Mouse (Mus musculus) liver, postnatal 0 days (tissue): Measurements from ENCODE around the gene Mrgprf. TPM values are rescaled to one million over a fixed set of nuclear protein-coding genes. Genes with fewer than 3 reads are reported as not detected.

Experiments used
- ATAC-seq: fragments of 200-750 bp; cut with Nextera tagmentation; 2 replicates; pipeline ENCODE4 v1.8.0; 2017; ENCODE audit warnings: mild to moderate bottlenecking, moderate library complexity
- DNase-seq: peaks from one replicate; pipeline ENCODE4 v3.0.0-alpha.2; 2016
- H3K27ac ChIP-seq: fragments of 300-500 bp; sonication (generic); 2 replicates; pipeline ENCODE4 v1.5.1; 2014; ENCODE audit warnings: antibody characterized with exemption, moderate library complexity, mild to moderate bottlenecking, low read depth
- H3K27me3 ChIP-seq: fragments of 300-500 bp; sonication (generic); 2 replicates; pipeline ENCODE4 v1.6.1; 2014; ENCODE audit warnings: low read length, control low read depth, mixed read lengths; ENCODE audit not compliant: insufficient read depth
- H3K36me3 ChIP-seq: fragments of 300-500 bp; sonication (generic); replicated peaks from 2 replicates; pipeline ENCODE4 v1.6.1; 2014; ENCODE audit warnings: mild to moderate bottlenecking, control low read depth, low read length, moderate library complexity, mixed read lengths; ENCODE audit not compliant: insufficient read depth
- H3K4me1 ChIP-seq: fragments of 300-500 bp; sonication (generic); 2 replicates; pipeline ENCODE4 v1.6.1; 2014; ENCODE audit warnings: antibody characterized with exemption, mild to moderate bottlenecking, control low read depth; ENCODE audit not compliant: insufficient read depth
- H3K4me2 ChIP-seq: fragments of 300-500 bp; sonication (generic); 2 replicates; pipeline ENCODE4 v1.6.1; 2014; ENCODE audit warnings: low read depth, mild to moderate bottlenecking, low read length, moderate library complexity, mixed read lengths
- H3K4me3 ChIP-seq: fragments of 300-500 bp; sonication (generic); 2 replicates; pipeline ENCODE4 v1.5.1; 2014; ENCODE audit warnings: low read depth, low read length
- H3K9ac ChIP-seq: fragments of 300-500 bp; sonication (generic); replicated peaks from 2 replicates; pipeline ENCODE4 v1.6.1; 2014; ENCODE audit warnings: mild to moderate bottlenecking, moderate library complexity
- H3K9me3 ChIP-seq: fragments of 300-500 bp; sonication (generic); 2 replicates; pipeline ENCODE4 v1.6.1; 2016; ENCODE audit warnings: mild to moderate bottlenecking, control low read depth, low read length, mixed read lengths
- CTCF ChIP-seq: sonication (generic); IDR thresholded peaks from 2 replicates; pipeline ENCODE4 v1.5.1; 2016; ENCODE audit warnings: antibody characterized with exemption, low read depth
- EP300 ChIP-seq: IDR thresholded peaks from 2 replicates; pipeline ENCODE4 v1.6.1; 2016; ENCODE audit warnings: antibody characterized with exemption, low read depth, mild to moderate bottlenecking
- WGBS: fragments of 180-500 bp; shearing (Covaris S2); extraction: QIAGEN DNeasy Blood & Tissue Kit; methylation state at CpG from one replicate; pipeline ENCODE4 v1.1.7; 2014; ENCODE audit not compliant: insufficient replicate concordance; 5-methylcytosine and 5-hydroxymethylcytosine counted together
- polyA plus RNA-seq: library from polyadenylated mRNA; unstranded; fragments of >200 nt; fragmentation: Nextera tagmentation; extraction: Ambion mirVana; gene quantifications from 2 replicates; pipeline ENCODE4 v1.2.1, GENCODE M21; 2015

The Mrgprf gene
- polyA plus RNA-seq, 1 experiment from 2014 or later: 0.16 TPM

- H3K4me1 ChIP-seq: no peaks in the 10 kb centered on the region
- no peak for DNase-seq
- H3K27ac ChIP-seq: no peak overlapping the region
- ATAC-seq: no peak
- TF ChIP-seq CTCF (no peak), EP300 (no peak)
- no peak overlapping the region for H3K9ac ChIP-seq
- H3K27me3 ChIP-seq: no peaks in the 10 kb centered on the region
- WGBS: 60% methylated on average over 3 of the region's 3 CpGs
- no peak overlapping the region for H3K4me2 ChIP-seq
- no peaks in the 10 kb centered on the region for H3K36me3 ChIP-seq
- H3K4me3 ChIP-seq: no peak overlapping the region
- no peaks in the 10 kb centered on the region for H3K9me3 ChIP-seq
These were observed 11.5 kb downstream of the Mrgprf start for GRCm38 (mm10) chr7:145312137-145312536.

- ATAC-seq: no peak
- 84% methylated on average over 6 of the region's 6 CpGs for WGBS
These were observed 14.3 kb downstream of the Mrgprf start, which contains the start of gene Mrgprd for GRCm38 (mm10) chr7:145314785-145315411. TSS of gene Mrgprd (plus strand) at chr7:145314835.

GRCm38 (mm10) chr7:145317522-145317921 is 16.9 kb downstream of the Mrgprf start:
- TF ChIP-seq CTCF (no peak), EP300 (no peak)
- no peak for ATAC-seq
- DNase-seq: no peak

More at GRCm38 (mm10) chr7:145314785-145315411, 14.3 kb downstream of the Mrgprf start, which contains the start of gene Mrgprd:
- no peak within 1 kb of the TSS for H3K9ac ChIP-seq
- TF ChIP-seq CTCF (no peak), EP300 (no peak)
- no peak for DNase-seq
- H3K36me3 ChIP-seq: no peaks in the 10 kb centered on the region
- no peak within 1 kb of the TSS for H3K27ac ChIP-seq
- H3K4me3 ChIP-seq: no peak within 1 kb of the TSS
- no peak within 1 kb of the TSS for H3K4me2 ChIP-seq
- no peaks in the 10 kb centered on the region for H3K27me3 ChIP-seq
- no peaks in the 10 kb centered on the region for H3K4me1 ChIP-seq
- H3K9me3 ChIP-seq: no peaks in the 10 kb centered on the region

GRCm38 (mm10) chr7:145319481-145319880 is 18.9 kb downstream of the Mrgprf start:
- no peak overlapping the region for H3K9ac ChIP-seq
- H3K36me3 ChIP-seq: no peaks in the 10 kb centered on the region
- DNase-seq (no peak), ATAC-seq (no peak)
- no peak for TF ChIP-seq EP300
- no peak for TF ChIP-seq CTCF
- H3K27me3 ChIP-seq: no peaks in the 10 kb centered on the region
- H3K4me1 ChIP-seq: no peaks in the 10 kb centered on the region
- H3K27ac ChIP-seq: no peak overlapping the region
- no peak overlapping the region for H3K4me3 ChIP-seq
- no peak overlapping the region for H3K4me2 ChIP-seq
- H3K9me3 ChIP-seq: no peaks in the 10 kb centered on the region
- 43% methylated on average over 3 of the region's 3 CpGs for WGBS

More at GRCm38 (mm10) chr7:145317522-145317921, 16.9 kb downstream of the Mrgprf start:
- H3K9ac ChIP-seq: no peak overlapping the region
- no peaks in the 10 kb centered on the region for H3K4me1 ChIP-seq
- no peak overlapping the region for H3K4me2 ChIP-seq
- no peak overlapping the region for H3K27ac ChIP-seq
- no peak overlapping the region for H3K4me3 ChIP-seq
- no peaks in the 10 kb centered on the region for H3K36me3 ChIP-seq
- no peaks in the 10 kb centered on the region for H3K9me3 ChIP-seq
- WGBS: 49% methylated on average over 4 of the region's 4 CpGs
- H3K27me3 ChIP-seq: no peaks in the 10 kb centered on the region

GRCm38 (mm10) chr7:145323607-145324006 is 23.0 kb downstream of the Mrgprf start:
- H3K4me2 ChIP-seq: no peak overlapping the region
- no peaks in the 10 kb centered on the region for H3K36me3 ChIP-seq
- ATAC-seq (no peak), DNase-seq (no peak)
- no peak overlapping the region for H3K27ac ChIP-seq
- H3K27me3 ChIP-seq: no peaks in the 10 kb centered on the region
- no peak overlapping the region for H3K4me3 ChIP-seq
- no peaks in the 10 kb centered on the region for H3K9me3 ChIP-seq
- no peak overlapping the region for H3K9ac ChIP-seq
- WGBS: 34% methylated on average over 4 of the region's 4 CpGs
- TF ChIP-seq CTCF: no peak
- TF ChIP-seq EP300: no peak
- no peaks in the 10 kb centered on the region for H3K4me1 ChIP-seq

- Histone ChIP-seq H3K27ac (no peak overlapping the region), H3K36me3 (no peaks in the 10 kb centered on the region), H3K9ac (no peak overlapping the region), H3K4me3 (no peak overlapping the region), H3K9me3 (no peaks in the 10 kb centered on the region), H3K4me1 (no peaks in the 10 kb centered on the region), H3K27me3 (no peaks in the 10 kb centered on the region), H3K4me2 (no peak overlapping the region)
- DNase-seq (no peak), ATAC-seq (peak; percentile 55)
- WGBS: 32% methylated on average over 2 of the region's 2 CpGs
- TF ChIP-seq CTCF: no peak
- TF ChIP-seq EP300: no peak
These were observed 25.1 kb downstream of the Mrgprf start for GRCm38 (mm10) chr7:145325697-145326096.
